Mouse (Mus musculus): ENCODE results near the gene Lrp4. TPM values are rescaled to one million over a fixed set of nuclear protein-coding genes. Genes with fewer than 3 reads are reported as not detected.

The Lrp4 gene
- polyA plus RNA-seq, 1 experiment from 2014 or later = 4.5 TPM

DNA sequence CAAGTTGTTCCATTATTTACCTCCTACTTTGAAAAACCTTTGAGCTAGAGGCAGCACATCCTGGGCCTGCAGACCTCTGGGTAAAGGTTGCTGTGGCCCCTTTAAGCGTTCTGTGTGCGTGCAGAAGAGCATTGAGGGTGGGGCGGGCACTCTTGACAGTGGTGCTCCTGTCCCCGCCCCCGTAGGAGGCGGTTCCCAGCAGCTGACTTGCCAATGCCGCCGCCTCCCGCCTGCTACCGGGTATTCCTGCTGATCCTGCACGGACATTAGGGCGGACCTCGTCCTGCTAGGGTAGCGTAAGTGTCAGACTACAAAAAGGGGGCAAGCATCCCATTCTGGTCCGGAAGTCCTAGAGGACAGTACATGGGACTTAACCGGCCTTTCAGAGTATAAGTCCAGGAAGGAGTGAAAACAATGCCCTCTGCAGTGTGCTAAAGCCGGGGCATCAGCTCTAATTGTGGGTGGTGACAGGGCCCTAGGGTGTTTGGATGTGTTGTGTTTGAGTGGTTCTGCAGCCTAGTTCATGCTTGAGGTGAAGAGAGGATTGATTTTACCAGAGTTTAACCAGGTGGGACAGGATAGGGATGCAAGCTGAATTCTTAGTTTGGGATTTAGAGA, 80.4 kb downstream of the Lrp4 start:
- peak; percentile 86 for ATAC-seq
- 2% methylated on average over 17 of the region's 17 CpGs for WGBS
- Histone ChIP-seq H3K4me1 (ENCODE audit: control insufficient read depth, insufficient read depth, low read depth, low read length) (peaks cover 10% of the 10 kb centered on the region), H3K9me3 (ENCODE audit: control insufficient read depth, low read length) (no peaks in the 10 kb centered on the region), H3K36me3 (ENCODE audit: control insufficient read depth, insufficient read depth, low read length) (no peaks in the 10 kb centered on the region; the same call in 1 of the 2 replicates), H3K4me3 (ENCODE audit: low read length) (peak overlapping the region; percentile 37), H3K27ac (ENCODE audit: low read depth, low read length) (0 out of 2 replicates have a peak overlapping the region, but pooled peaks have one; percentile 9), H3K4me2 (ENCODE audit: low read length) (peak overlapping the region; percentile 60), H3K27me3 (replicated peaks; ENCODE audit: control insufficient read depth, insufficient read depth, low read length) (no peaks in the 10 kb centered on the region), H3K9ac (ENCODE audit: low read depth, low read length) (peak overlapping the region; percentile 33)

Other genes starting within 250 kb of the Lrp4 start
- gene Ddb2, start 220.5 kb upstream of the Lrp4 start, polyA plus RNA-seq (2015; fragmentation: Nextera tagmentation; extraction: Ambion mirVana) = 16.1 and 17.4 TPM in 2 replicates
- 21.8 and 24.5 TPM in 2 replicates for gene Pacsin3, start 201.6 kb upstream of the Lrp4 start, polyA plus RNA-seq (2015; fragmentation: Nextera tagmentation; extraction: Ambion mirVana)
- 61.2 and 67.7 TPM in 2 replicates for gene Arfgap2, start 192.5 kb upstream of the Lrp4 start, polyA plus RNA-seq (2015; fragmentation: Nextera tagmentation; extraction: Ambion mirVana)
- 161 and 163 TPM in 2 replicates for gene 1110051M20Rik, start 12.8 kb upstream of the Lrp4 start, polyA plus RNA-seq (2015; fragmentation: Nextera tagmentation; extraction: Ambion mirVana)
- 90.1 and 101 TPM in 2 replicates for gene Ckap5, start 69.3 kb downstream of the Lrp4 start, polyA plus RNA-seq (2015; fragmentation: Nextera tagmentation; extraction: Ambion mirVana)
- 0.08 and 0.32 TPM in 2 replicates for gene F2, start 178.9 kb downstream of the Lrp4 start, polyA plus RNA-seq (2015; fragmentation: Nextera tagmentation; extraction: Ambion mirVana)
- gene Zfp408, start 192.3 kb downstream of the Lrp4 start, polyA plus RNA-seq (2015; fragmentation: Nextera tagmentation; extraction: Ambion mirVana) = 9.9 and 11.4 TPM in 2 replicates
- gene Arhgap1, start 192.3 kb downstream of the Lrp4 start, polyA plus RNA-seq (2015; fragmentation: Nextera tagmentation; extraction: Ambion mirVana) = 89.5 and 98.5 TPM in 2 replicates

All from hindbrain, embryonic 16.5 days (tissue).